Mouse (Mus musculus) lung, adult 2 months (tissue): Measurements from ENCODE around the gene 4921536K21Rik. TPM values are rescaled to one million over a fixed set of nuclear protein-coding genes. Genes with fewer than 3 reads are reported as not detected.

Experiments used
- DNase-seq: peaks from one replicate; pipeline ENCODE4 v3.0.0; 2022
- H3K4me1 ChIP-seq: fragments of 200-500 bp; 2 replicates; pipeline ENCODE4 v1.6.1; 2011; ENCODE audit warnings: low read length; ENCODE audit not compliant: control insufficient read depth, insufficient read depth
- H3K4me3 ChIP-seq: fragments of 200-500 bp; replicated peaks from 2 replicates; pipeline ENCODE3; 2011; ENCODE audit warnings: low read depth, mild to moderate bottlenecking, control low read depth, low read length; ENCODE audit errors: extremely low read depth
- CTCF ChIP-seq: fragments of 200-500 bp; IDR thresholded peaks from 2 replicates; pipeline ENCODE4 v1.5.1; 2011; ENCODE audit warnings: mild to moderate bottlenecking, low read length, control low read depth; ENCODE audit not compliant: insufficient read depth
- POLR2A ChIP-seq: fragments of 200-500 bp; IDR thresholded peaks from 2 replicates; pipeline ENCODE4 v1.6.1; 2011; ENCODE audit warnings: low read depth, mild to moderate bottlenecking, control low read depth, low read length, borderline replicate concordance; ENCODE audit errors: extremely low read depth
- WGBS: fragments of 180-500 bp; shearing (Covaris S2); methylation state at CpG from one replicate; pipeline ENCODE4 v1.1.7; 2018; 5-methylcytosine and 5-hydroxymethylcytosine counted together
- polyA plus RNA-seq: library from polyadenylated mRNA; depleted of rRNA; stranded (reverse); fragments of >200 nt; gene quantifications from 2 replicates; pipeline ENCODE4 v1.2.3, GENCODE M21; 2012

4921536K21Rik gene
- polyA plus RNA-seq, 1 experiment, result 0.70 TPM

DNA sequence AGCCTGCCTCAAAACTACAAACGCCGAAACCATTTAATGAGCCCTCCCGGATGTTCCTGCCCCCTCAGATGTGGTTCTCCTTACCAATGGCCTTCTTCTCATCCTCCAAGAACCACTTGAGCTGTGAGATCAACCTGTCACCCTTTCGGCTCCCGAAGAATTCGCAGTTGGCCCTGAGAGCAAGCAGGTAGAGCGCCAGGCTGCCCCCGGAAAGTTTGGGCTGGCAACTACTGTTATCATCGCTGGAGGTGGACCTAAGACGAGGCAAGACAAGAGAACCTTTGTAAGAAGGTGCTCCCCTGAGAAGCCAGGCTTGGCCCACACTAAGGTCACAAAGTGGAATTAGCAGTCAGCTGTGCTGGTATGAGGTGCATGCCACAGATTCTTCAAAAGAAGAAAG lies 31.0 kb upstream of the 4921536K21Rik start:
- Histone ChIP-seq H3K4me1 (peaks cover 17% of the 10 kb centered on the region), H3K4me3 (no peak overlapping the region)
- TF ChIP-seq POLR2A, result no peak
- TF ChIP-seq CTCF, result no peak
- DNase-seq, result no peak
- WGBS, result 85% methylated on average over 10 of the region's 10 CpGs

DNA sequence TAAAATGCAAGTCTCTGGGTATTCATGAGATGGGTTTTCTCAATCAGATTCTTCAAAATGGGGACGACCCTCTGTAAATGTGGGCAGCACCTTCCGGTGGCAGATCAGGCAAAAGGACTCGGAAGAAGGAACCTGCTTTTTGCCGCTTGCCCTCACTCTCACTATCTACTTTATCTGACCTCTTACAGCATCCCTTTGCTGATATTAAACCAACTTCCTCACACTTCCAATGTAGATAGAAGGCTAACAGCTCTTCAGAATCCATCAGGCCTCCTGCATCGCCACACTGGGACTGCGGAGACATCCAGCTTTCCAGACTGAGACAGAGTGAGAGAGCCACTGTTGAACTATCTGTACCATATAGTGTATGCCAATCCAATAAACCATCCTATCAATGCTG lies 27.8 kb upstream of the 4921536K21Rik start:
- WGBS, result 96% methylated on average over 6 of the region's 6 CpGs
- H3K4me3 ChIP-seq, result no peak overlapping the region
- no peak for TF ChIP-seq CTCF
- no peak for TF ChIP-seq POLR2A
- DNase-seq, result no peak
- H3K4me1 ChIP-seq, result peaks cover 5% of the 10 kb centered on the region; the same call in 1 of the 2 replicates

DNA sequence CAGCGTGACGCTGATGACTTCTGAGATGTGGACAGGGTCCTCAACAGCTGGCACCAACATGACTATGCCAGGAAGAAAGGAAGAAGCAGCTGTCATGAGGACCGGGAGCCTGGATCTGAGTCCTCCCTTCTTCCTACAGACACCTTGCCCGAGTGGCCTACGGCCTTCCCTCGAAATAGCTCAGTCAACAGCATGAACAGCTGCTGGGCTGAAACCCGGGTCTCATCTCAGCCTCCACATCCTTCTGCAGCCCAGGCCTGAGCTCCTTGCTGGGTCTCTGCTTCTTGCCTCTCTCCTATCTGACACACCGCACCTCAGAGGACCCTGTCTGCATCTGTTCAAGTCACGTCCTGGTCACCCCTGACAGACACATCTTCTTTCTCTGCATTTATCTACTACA lies 27.2 kb upstream of the 4921536K21Rik start:
- 93% methylated on average over 9 of the region's 9 CpGs for WGBS
- no peak for TF ChIP-seq POLR2A
- Histone ChIP-seq H3K4me1 (peaks cover 5% of the 10 kb centered on the region; the same call in 1 of the 2 replicates), H3K4me3 (no peak overlapping the region)
- no peak for DNase-seq

DNA sequence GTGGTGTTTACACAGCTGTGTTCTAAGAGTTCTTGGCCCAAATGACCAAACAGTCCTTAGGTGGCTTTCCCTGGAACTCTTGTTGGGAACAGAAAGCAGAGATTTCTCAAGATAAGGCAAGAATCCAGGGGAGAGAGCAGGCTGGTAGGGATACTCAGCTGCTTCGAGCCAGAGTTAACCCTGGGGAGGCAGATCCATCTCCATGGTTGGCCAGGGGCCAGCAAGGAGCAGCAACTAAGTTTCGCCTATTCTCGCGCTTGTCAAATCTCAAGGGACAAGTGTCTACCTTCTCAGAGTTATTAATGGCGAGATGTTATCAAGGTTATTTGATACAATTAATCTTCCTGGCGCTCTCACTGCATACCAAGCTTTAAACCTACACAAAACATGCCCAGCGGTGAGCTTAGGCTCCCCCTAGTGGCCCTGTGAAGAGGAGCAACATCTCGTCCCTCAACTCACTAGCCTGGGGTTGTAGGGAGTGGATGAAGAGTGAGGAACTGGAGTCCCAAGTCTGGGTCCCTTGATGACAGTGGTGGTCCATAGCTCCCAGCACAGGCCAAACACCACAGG lies 26.5 kb upstream of the 4921536K21Rik start:
- DNase-seq, result peak; percentile 37
- Histone ChIP-seq H3K4me3 (no peak overlapping the region), H3K4me1 (peaks cover 5% of the 10 kb centered on the region; the same call in 1 of the 2 replicates)
- TF ChIP-seq POLR2A, result no peak
- TF ChIP-seq CTCF, result peak; percentile 89
- 19% methylated on average over 8 of the region's 8 CpGs for WGBS

DNA sequence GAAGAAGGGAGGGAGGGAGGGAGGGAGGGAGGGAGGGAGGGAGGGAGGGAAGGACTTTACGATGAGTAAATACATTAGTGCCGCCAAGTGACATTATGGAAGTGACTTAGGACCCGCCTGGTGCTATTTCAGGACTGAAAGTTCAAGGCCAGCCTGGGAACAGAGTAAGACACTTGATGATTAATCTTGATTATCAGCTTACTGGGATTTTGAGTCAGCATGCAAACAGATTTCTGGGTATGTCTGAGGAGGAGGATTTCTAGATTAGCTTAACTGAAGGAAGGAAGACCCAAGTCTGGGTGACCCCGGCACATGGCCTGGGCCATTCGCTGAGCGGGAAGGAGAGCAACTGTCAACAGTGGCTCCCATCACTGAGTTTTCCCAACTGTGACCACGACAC lies 25.6 kb upstream of the 4921536K21Rik start:
- WGBS, result 94% methylated on average over 7 of the region's 7 CpGs
- peaks cover 5% of the 10 kb centered on the region; the same call in 1 of the 2 replicates for H3K4me1 ChIP-seq
- TF ChIP-seq CTCF (no peak), POLR2A (no peak)
- DNase-seq, result no peak
- H3K4me3 ChIP-seq, result no peak overlapping the region

GRCm38 (mm10) chr11:3918738-3919137 lies 23.8 kb upstream of the 4921536K21Rik start:
- WGBS, result 43% methylated on average over 1 of the region's 1 CpGs
- no peak overlapping the region for H3K4me3 ChIP-seq
- TF ChIP-seq CTCF (peak; percentile 59), POLR2A (no peak)
- H3K4me1 ChIP-seq, result peaks cover 5% of the 10 kb centered on the region; the same call in 1 of the 2 replicates
- no peak for DNase-seq

GRCm38 (mm10) chr11:3914109-3914840 lies 19.4 kb upstream of the 4921536K21Rik start, which contains the start of gene Slc35e4:
Gene Slc35e4 (minus strand): TSS chr11:3914664.
- under 1% methylated on average over 28 of the region's 28 CpGs for whole genome bisulfite sequencing
- DNase-seq, result peak; percentile 88
- 0 out of 2 replicates have a peak, but pooled peaks have one; percentile 6 for TF ChIP-seq POLR2A
- peak; percentile 84 for TF ChIP-seq CTCF
- Histone ChIP-seq H3K4me1 (peaks cover 17% of the 10 kb centered on the region), H3K4me3 (peak within 1 kb of the TSS; percentile 82)

GRCm38 (mm10) chr11:3913316-3914108 lies 18.6 kb upstream of the 4921536K21Rik start:
- WGBS, result under 1% methylated on average over 65 of the region's 65 CpGs
- peak; percentile 93 for DNase-seq
- peak overlapping the region; percentile 82 for H3K4me3 ChIP-seq

GRCm38 (mm10) chr11:3912875-3913271 lies 18.0 kb upstream of the 4921536K21Rik start:
- H3K4me1 ChIP-seq, result peaks cover 20% of the 10 kb centered on the region
- TF ChIP-seq CTCF (no peak), POLR2A (0 out of 2 replicates have a peak, but pooled peaks have one; percentile 10)
- H3K4me3 ChIP-seq, result peak overlapping the region; percentile 82
- peak; percentile 51 for DNase-seq
- WGBS, result 2% methylated on average over 16 of the region's 16 CpGs

More at GRCm38 (mm10) chr11:3913316-3914108, 18.6 kb upstream of the 4921536K21Rik start:
- H3K4me1 ChIP-seq, result peaks cover 20% of the 10 kb centered on the region
- peak; percentile 26; the same call in 1 of the 2 replicates for TF ChIP-seq POLR2A
- TF ChIP-seq CTCF, result no peak
